Mouse (Mus musculus) G1E (cell line): ENCODE results near the gene Srsf3. TPM values are rescaled to one million over a fixed set of nuclear protein-coding genes. Genes with fewer than 3 reads are reported as not detected.

ENCODE experiments used
- ATAC-seq: 2 replicates; pipeline ENCODE4 v1.8.0; 2016; ENCODE audit warnings: mild to moderate bottlenecking; ENCODE audit not compliant: insufficient number of reproducible peaks, poor library complexity, low FRiP score, severe bottlenecking; ENCODE audit errors: extremely low read depth
- DNase-seq: peaks from one replicate; pipeline ENCODE4 v3.0.0; 2012; ENCODE audit warnings: low spot score
- H3K27me3 ChIP-seq: 2 replicates; pipeline ENCODE4 v1.6.1; 2012; ENCODE audit warnings: mild to moderate bottlenecking, low read length, inconsistent platforms; ENCODE audit not compliant: insufficient read depth
- H3K36me3 ChIP-seq: replicated peaks from 2 replicates; pipeline ENCODE3; 2012; ENCODE audit warnings: mild to moderate bottlenecking, inconsistent platforms
- H3K4me1 ChIP-seq: 2 replicates; pipeline ENCODE4 v1.6.1; 2012; ENCODE audit warnings: low read depth, low read length, inconsistent platforms, mixed read lengths; ENCODE audit not compliant: insufficient read depth
- H3K4me3 ChIP-seq: 2 replicates; pipeline ENCODE4 v1.5.1; 2012; ENCODE audit warnings: low read depth, mild to moderate bottlenecking, inconsistent platforms, low read length, moderate library complexity, mixed read lengths
- H3K9me3 ChIP-seq: replicated peaks from 2 replicates; pipeline ENCODE4 v1.6.1; 2012; ENCODE audit warnings: inconsistent platforms
- CTCF ChIP-seq: IDR thresholded peaks from 2 replicates; pipeline ENCODE4 v1.5.1; 2012; ENCODE audit warnings: low read depth, low read length, inconsistent platforms, mixed read lengths
- GATA1 ChIP-seq: IDR thresholded peaks from 2 replicates; pipeline ENCODE4 v1.6.1; 2012; ENCODE audit warnings: borderline replicate concordance, low read length, inconsistent platforms, mixed read lengths
- GATA2 ChIP-seq: IDR thresholded peaks from 2 replicates; pipeline ENCODE4 v1.6.1; 2012; ENCODE audit warnings: low read depth, low read length, inconsistent platforms, borderline replicate concordance
- POLR2AphosphoS5 ChIP-seq: IDR thresholded peaks from 2 replicates; pipeline ENCODE4 v1.6.1; 2012; ENCODE audit warnings: low read depth, low read length, inconsistent platforms; ENCODE audit not compliant: insufficient replicate concordance
- TAL1 ChIP-seq: conservative IDR thresholded peaks from 2 replicates; pipeline ENCODE4 v1.6.1; 2012; ENCODE audit warnings: low read depth, low read length, inconsistent platforms, mixed read lengths
- polyA plus RNA-seq: library from polyadenylated mRNA; stranded (reverse); fragments of >175 nt; gene quantifications from 2 replicates; pipeline ENCODE4 v1.2.3, GENCODE M21; 2012
- total RNA-seq, 2 experiments: library from RNA; stranded (forward) in 1 of 2; stranded (reverse) in 1 of 2; fragments of 200-1000 nt in 1 of 2; fragments of >200 nt in 1 of 2; fragmentation: Nextera tagmentation in 1 of 2; gene quantifications; 2 replicates each; pipeline ENCODE4 v1.2.3; 2014 to 2017

Srsf3 gene
- total and polyA plus RNA-seq, 3 experiments, result 174 to 771 (median 258) TPM

GRCm38 (mm10) chr17:29048748-29049507 is 16.5 kb downstream of the Srsf3 start:
- ATAC-seq (0 out of 2 replicates have a peak, but pooled peaks have one; percentile 41), DNase-seq (no peak)
- Histone ChIP-seq H3K4me3 (no peak overlapping the region), H3K4me1 (peaks cover 55% of the 10 kb centered on the region), H3K27me3 (no peaks in the 10 kb centered on the region), H3K9me3 (no peaks in the 10 kb centered on the region), H3K36me3 (peaks cover 68% of the 10 kb centered on the region)
- TF ChIP-seq POLR2AphosphoS5, result peak; percentile 78
- TF ChIP-seq CTCF, result peak; percentile 57
- TF ChIP-seq GATA1, result no peak

GRCm38 (mm10) chr17:29049508-29049889 is 17.1 kb downstream of the Srsf3 start:
- TF ChIP-seq POLR2AphosphoS5 (no peak), GATA2 (no peak), TAL1 (no peak), GATA1 (no peak), CTCF (no peak)
- no peak for DNase-seq
- no peak overlapping the region for H3K4me3 ChIP-seq
- H3K9me3 ChIP-seq, result no peaks in the 10 kb centered on the region
- no peaks in the 10 kb centered on the region for H3K27me3 ChIP-seq
- H3K36me3 ChIP-seq, result peaks cover 68% of the 10 kb centered on the region
- H3K4me1 ChIP-seq, result peaks cover 56% of the 10 kb centered on the region
- ATAC-seq, result no peak

- H3K9me3 ChIP-seq, result no peaks in the 10 kb centered on the region
- no peak for TF ChIP-seq GATA1
- 0 out of 2 replicates have a peak, but pooled peaks have one; percentile 70 for TF ChIP-seq POLR2AphosphoS5
- TF ChIP-seq TAL1, result peak; percentile 70
- peak; percentile 43 for ATAC-seq
- peak; percentile 30 for DNase-seq
- peaks cover 64% of the 10 kb centered on the region for H3K36me3 ChIP-seq
- H3K4me1 ChIP-seq, result peaks cover 54% of the 10 kb centered on the region
- no peak overlapping the region for H3K4me3 ChIP-seq
- H3K27me3 ChIP-seq, result no peaks in the 10 kb centered on the region
Observed at GRCm38 (mm10) chr17:29049923-29050322, 17.5 kb downstream of the Srsf3 start.

- Histone ChIP-seq H3K4me1 (peaks cover 52% of the 10 kb centered on the region), H3K27me3 (peaks cover 2% of the 10 kb centered on the region; the same call in 1 of the 2 replicates), H3K4me3 (no peak overlapping the region), H3K9me3 (no peaks in the 10 kb centered on the region), H3K36me3 (peaks cover 56% of the 10 kb centered on the region)
- ATAC-seq (no peak), DNase-seq (no peak)
- TF ChIP-seq POLR2AphosphoS5 (no peak), CTCF (no peak), GATA1 (no peak), GATA2 (no peak), TAL1 (no peak)
Observed at GRCm38 (mm10) chr17:29050791-29051190, 18.4 kb downstream of the Srsf3 start.

- TF ChIP-seq TAL1, result no peak
- no peak for TF ChIP-seq GATA1
- TF ChIP-seq GATA2, result no peak
- no peak for TF ChIP-seq CTCF
- no peak for TF ChIP-seq POLR2AphosphoS5
- Histone ChIP-seq H3K4me1 (peaks cover 66% of the 10 kb centered on the region), H3K4me3 (no peak overlapping the region), H3K9me3 (no peaks in the 10 kb centered on the region), H3K27me3 (peaks cover 2% of the 10 kb centered on the region; the same call in 1 of the 2 replicates), H3K36me3 (peaks cover 39% of the 10 kb centered on the region)
- DNase-seq (no peak), ATAC-seq (no peak)
Observed at GRCm38 (mm10) chr17:29053067-29053466, 20.6 kb downstream of the Srsf3 start.

GRCm38 (mm10) chr17:29053841-29054240 is 21.4 kb downstream of the Srsf3 start:
- ATAC-seq (no peak), DNase-seq (no peak)
- Histone ChIP-seq H3K4me1 (peaks cover 70% of the 10 kb centered on the region), H3K4me3 (no peak overlapping the region), H3K27me3 (peaks cover 6% of the 10 kb centered on the region; the same call in 1 of the 2 replicates), H3K9me3 (no peaks in the 10 kb centered on the region), H3K36me3 (peaks cover 41% of the 10 kb centered on the region)
- TF ChIP-seq POLR2AphosphoS5 (no peak), GATA2 (no peak), TAL1 (no peak), GATA1 (no peak), CTCF (no peak)
